Mouse (Mus musculus) myocyte (in vitro differentiated cells): ENCODE results near the gene C1s2. TPM values are rescaled to one million over a fixed set of nuclear protein-coding genes. Genes with fewer than 3 reads are reported as not detected.
"Not testable (repeated sequence)": the region's sequence is repeated elsewhere in the genome, so short reads cannot be mapped to it uniquely, and the experiment has no call there.

Experiments used
- H3K27me3 ChIP-seq: one replicate; pipeline ENCODE4 v1.6.1; 2011; ENCODE audit not compliant: control insufficient read depth, insufficient read depth, insufficient read length
- H3K36me3 ChIP-seq: one replicate; pipeline ENCODE4 v1.6.1; 2011; ENCODE audit not compliant: control insufficient read depth, insufficient read depth
- H3K4me2 ChIP-seq: one replicate; pipeline ENCODE4 v1.6.1; 2011; ENCODE audit warnings: low read depth, control low read depth
- H3K4me3 ChIP-seq: one replicate; pipeline ENCODE4 v1.5.1; 2011; ENCODE audit warnings: mild to moderate bottlenecking, control low read depth, moderate library complexity
- H3K79me2 ChIP-seq: one replicate; pipeline ENCODE4 v1.6.1; 2011; ENCODE audit not compliant: control insufficient read depth, insufficient read depth
- H3ac ChIP-seq: one replicate; pipeline ENCODE4 v1.6.1; 2011; ENCODE audit not compliant: control insufficient read depth, insufficient read length
- CEBPB ChIP-seq: IDR thresholded peaks from 2 replicates; pipeline ENCODE4 v1.6.1; 2011; ENCODE audit warnings: mild to moderate bottlenecking, moderate library complexity; ENCODE audit not compliant: poor library complexity, insufficient read depth, severe bottlenecking
- E2F4 ChIP-seq: IDR thresholded peaks from one replicate; pipeline ENCODE4 v1.6.1; 2011; ENCODE audit warnings: mild to moderate bottlenecking, control low read depth, moderate library complexity; ENCODE audit not compliant: insufficient read depth
- MAX ChIP-seq: IDR thresholded peaks from one replicate; pipeline ENCODE4 v1.6.1; 2011; ENCODE audit warnings: low read depth, mild to moderate bottlenecking, control low read depth
- MYOD1 ChIP-seq, 3 experiments: IDR thresholded peaks; one replicate each; pipeline ENCODE4 v1.6.1; 2011; ENCODE audit warnings: control low read depth in 2 of 3, low read depth in 2 of 3, mild to moderate bottlenecking in 2 of 3, moderate library complexity in 1 of 3; ENCODE audit not compliant: insufficient read length in 2 of 3, control insufficient read depth in 1 of 3
- MYOG ChIP-seq, 3 experiments: IDR thresholded peaks; one replicate each; pipeline ENCODE4 v1.6.1; 2011; ENCODE audit warnings: control low read depth in 2 of 3, low read depth in 2 of 3, mild to moderate bottlenecking in 2 of 3; ENCODE audit not compliant: insufficient read length in 2 of 3, control insufficient read depth in 1 of 3, insufficient read depth in 1 of 3
- POLR2A ChIP-seq: IDR thresholded peaks from one replicate; pipeline ENCODE4 v1.6.1; 2011; ENCODE audit warnings: low read depth, mild to moderate bottlenecking, control low read depth, moderate library complexity; ENCODE audit not compliant: insufficient read length
- POLR2AphosphoS2 ChIP-seq: IDR thresholded peaks from one replicate; pipeline ENCODE4 v1.6.1; 2011; ENCODE audit warnings: low read depth, control low read depth; ENCODE audit not compliant: insufficient read length
- REST ChIP-seq: IDR thresholded peaks from one replicate; pipeline ENCODE4 v1.6.1; 2011; ENCODE audit warnings: mild to moderate bottlenecking, control low read depth, moderate library complexity; ENCODE audit not compliant: insufficient read depth, insufficient read length
- SRF ChIP-seq: IDR thresholded peaks from one replicate; pipeline ENCODE4 v1.6.1; 2011; ENCODE audit warnings: low read depth; ENCODE audit not compliant: control insufficient read depth, insufficient read length
- TCF12 ChIP-seq: IDR thresholded peaks from one replicate; pipeline ENCODE4 v1.6.1; 2011; ENCODE audit warnings: mild to moderate bottlenecking, control low read depth; ENCODE audit not compliant: poor library complexity, insufficient read depth, severe bottlenecking
- TCF3 ChIP-seq: IDR thresholded peaks from one replicate; pipeline ENCODE4 v1.6.1; 2011; ENCODE audit warnings: low read depth, control low read depth; ENCODE audit not compliant: insufficient read length
- USF1 ChIP-seq: IDR thresholded peaks from one replicate; pipeline ENCODE4 v1.6.1; 2011; ENCODE audit warnings: low read depth, mild to moderate bottlenecking, control low read depth, moderate library complexity
- polyA plus RNA-seq: library from polyadenylated mRNA; unstranded; fragments of >200 nt; fragmentation: generic; extraction: Trizol; gene quantifications from one replicate; pipeline ENCODE4 v1.2.1, GENCODE M21; 2012; ENCODE audit warnings: missing spikeins

The C1s2 gene
- 0.07 TPM for polyA plus RNA-seq

DNA sequence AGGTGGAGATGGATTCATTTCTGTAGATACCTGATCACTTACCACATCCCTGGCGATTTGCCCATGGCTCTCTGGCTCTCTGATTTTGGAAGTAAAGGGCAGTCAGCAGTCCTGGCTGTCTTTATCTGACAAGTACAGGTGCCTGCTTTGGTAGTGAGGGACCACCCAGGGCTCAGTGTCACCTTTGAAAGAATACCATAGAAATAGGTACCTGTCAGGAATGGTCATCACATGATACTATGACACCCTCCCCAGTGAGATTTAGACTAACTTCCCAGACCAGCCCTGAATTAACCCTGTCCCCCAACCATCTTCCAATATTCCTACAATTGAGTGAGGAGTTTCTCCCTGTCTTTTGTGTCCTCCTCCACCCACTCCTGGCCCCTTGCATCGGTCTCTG, at the start of gene C1s2:
Gene C1s2 (minus strand): TSS at position 101 of the 400 bp plus-strand sequence.
- not testable (repeated sequence) for H3K4me2 ChIP-seq, H3K27me3 ChIP-seq, H3ac ChIP-seq, H3K79me2 ChIP-seq, H3K4me3 ChIP-seq, H3K36me3 ChIP-seq

DNA sequence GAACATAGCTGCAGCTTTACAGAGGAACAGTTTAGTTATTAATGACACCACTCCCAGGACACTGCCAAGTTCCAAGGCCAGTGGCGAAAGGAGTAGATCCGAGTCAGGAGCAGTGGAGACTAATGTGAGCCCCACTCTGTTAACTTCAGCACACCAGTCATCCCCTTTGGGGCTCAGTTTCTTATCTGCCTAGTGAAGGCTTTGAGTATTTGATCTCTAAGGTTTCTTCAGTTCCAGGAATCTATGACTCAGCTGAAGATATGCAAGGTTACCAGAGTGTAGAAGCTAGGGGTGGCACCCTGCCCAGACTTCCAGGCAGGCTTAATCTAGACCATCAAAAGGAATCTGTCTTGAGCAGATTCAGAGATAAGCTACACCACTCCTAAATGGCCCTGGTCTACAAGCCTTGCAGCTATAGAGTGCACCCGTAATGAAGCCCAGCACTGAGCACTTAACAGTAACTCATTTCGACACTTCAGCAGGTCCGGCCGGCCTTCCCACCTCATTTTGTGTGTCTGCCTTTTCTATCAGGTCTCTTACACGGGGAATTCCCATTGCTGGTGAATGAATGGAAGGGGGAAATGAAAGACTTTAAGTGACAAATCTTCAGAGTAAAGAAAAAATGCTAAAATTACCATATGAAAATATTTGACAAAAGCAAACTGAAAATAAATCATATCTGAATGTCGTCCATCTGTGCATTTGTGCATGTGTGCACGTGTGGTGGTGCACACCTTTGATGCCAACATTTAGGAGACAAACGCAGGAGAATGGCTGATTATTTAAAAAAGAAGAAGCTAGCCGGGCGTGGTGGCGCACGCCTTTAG, 47.9 kb upstream of the C1s2 start:
- H3K4me2 ChIP-seq, result peak overlapping the region; percentile 27

DNA sequence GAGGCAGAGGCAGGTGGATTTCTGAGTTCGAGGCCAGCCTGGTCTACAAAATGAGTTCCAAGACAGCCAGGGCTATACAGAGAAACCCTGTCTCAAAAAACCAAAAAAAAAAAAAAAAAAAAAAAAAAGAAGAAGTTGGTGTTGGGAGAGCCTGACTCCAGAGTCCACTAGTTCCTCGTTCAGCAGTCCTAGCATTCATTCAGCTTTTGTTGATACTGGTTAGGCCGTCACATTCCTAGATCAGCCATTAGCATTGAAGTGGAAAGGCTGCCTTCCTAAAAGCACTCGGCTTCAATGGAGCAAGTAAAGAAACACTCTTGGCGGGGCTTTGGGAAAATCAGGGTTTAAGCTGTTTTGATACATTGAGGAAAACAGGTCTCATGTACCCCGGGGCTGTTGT, 46.4 kb upstream of the C1s2 start:
- H3K27me3 ChIP-seq, H3K36me3 ChIP-seq, H3ac ChIP-seq, H3K79me2 ChIP-seq, H3K4me2 ChIP-seq, H3K4me3 ChIP-seq: not testable (repeated sequence)

More for the DNA sequence above, 47.9 kb upstream of the C1s2 start:
- no peak for TF ChIP-seq MYOG (IDR thresholded peaks at IDR 0.05; ENCODE audit: control insufficient read depth in 1 of 3, insufficient read depth in 1 of 3, insufficient read length in 2 of 3, low read depth in 2 of 3)
- TF ChIP-seq CEBPB, result no peak
- TF ChIP-seq TCF12, result no peak
- no peak for TF ChIP-seq POLR2AphosphoS2
- TF ChIP-seq TCF3, result no peak
- no peak for TF ChIP-seq REST
- no peak for TF ChIP-seq MAX
- no peak for TF ChIP-seq E2F4
- TF ChIP-seq MYOD1 (IDR thresholded peaks at IDR 0.05; ENCODE audit: control insufficient read depth in 1 of 3, insufficient read length in 2 of 3, low read depth in 2 of 3), result no peak
- no peak for TF ChIP-seq POLR2A
- no peak for TF ChIP-seq USF1
- no peak for TF ChIP-seq SRF
- Histone ChIP-seq H3K36me3 (peaks cover 2% of the 10 kb centered on the region), H3K79me2 (peaks cover 14% of the 10 kb centered on the region), H3ac (no peak overlapping the region), H3K27me3 (no peaks in the 10 kb centered on the region), H3K4me3 (no peak overlapping the region)

DNA sequence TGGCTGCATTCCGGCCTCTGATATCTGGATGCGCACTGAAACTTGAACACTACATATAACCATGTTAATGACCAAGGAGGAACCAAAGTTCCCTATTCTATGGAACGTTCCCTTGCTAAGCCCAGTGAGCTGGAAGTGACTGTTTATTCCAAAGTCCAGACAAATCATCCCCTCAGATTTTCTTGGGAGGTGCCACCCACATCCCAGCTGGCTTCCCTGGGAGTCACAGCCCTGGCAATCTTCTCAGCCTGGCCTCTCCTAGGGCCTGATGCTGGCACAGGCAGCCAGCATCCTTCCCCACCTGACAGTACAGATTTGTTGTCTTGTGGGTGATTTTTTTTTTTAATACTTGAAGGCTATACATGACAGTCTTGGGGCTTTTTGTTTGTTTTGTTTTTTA, 43.6 kb upstream of the C1s2 start:
- no peak overlapping the region for H3K4me3 ChIP-seq
- H3K27me3 ChIP-seq, result no peaks in the 10 kb centered on the region
- H3ac ChIP-seq, result no peak overlapping the region
- H3K4me2 ChIP-seq, result no peak overlapping the region
- H3K79me2 ChIP-seq, result peaks cover 10% of the 10 kb centered on the region
- peaks cover 8% of the 10 kb centered on the region for H3K36me3 ChIP-seq
- TF ChIP-seq USF1 (no peak), REST (no peak), MYOG (IDR thresholded peaks at IDR 0.05; ENCODE audit: control insufficient read depth in 1 of 3, insufficient read depth in 1 of 3, insufficient read length in 2 of 3, low read depth in 2 of 3) (no peak), MYOD1 (IDR thresholded peaks at IDR 0.05; ENCODE audit: control insufficient read depth in 1 of 3, insufficient read length in 2 of 3, low read depth in 2 of 3) (no peak), SRF (no peak), TCF12 (no peak), POLR2A (no peak), POLR2AphosphoS2 (no peak), MAX (no peak), E2F4 (no peak), CEBPB (no peak), TCF3 (no peak)

DNA sequence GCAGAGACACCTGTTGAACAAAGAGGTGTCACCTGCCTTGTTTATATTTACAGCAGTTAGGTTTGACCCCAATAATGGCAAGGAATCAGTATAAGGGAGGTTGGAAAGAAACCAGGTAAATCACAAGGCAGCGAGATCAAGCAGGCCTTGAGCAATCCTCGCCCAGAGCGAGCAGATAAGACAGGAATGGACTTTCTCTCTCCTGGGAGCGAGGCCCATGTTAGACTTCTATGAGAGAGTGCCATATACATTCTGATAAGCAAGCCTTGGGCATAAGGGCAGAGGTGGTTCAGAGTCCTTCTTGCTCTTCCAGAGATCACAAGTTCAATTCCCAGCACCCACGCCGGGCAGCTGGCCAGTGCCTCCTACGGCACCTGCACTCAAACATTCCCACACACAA, 42.9 kb upstream of the C1s2 start:
- H3K4me3 ChIP-seq, result no peak overlapping the region

More for the DNA sequence above, 42.9 kb upstream of the C1s2 start:
- H3K36me3 ChIP-seq, result peaks cover 8% of the 10 kb centered on the region
- no peak overlapping the region for H3K4me2 ChIP-seq
- H3ac ChIP-seq, result no peak overlapping the region
- peaks cover 10% of the 10 kb centered on the region for H3K79me2 ChIP-seq
- H3K27me3 ChIP-seq, result no peaks in the 10 kb centered on the region
- TF ChIP-seq SRF, result no peak
- no peak for TF ChIP-seq MAX
- TF ChIP-seq TCF3, result no peak
- no peak for TF ChIP-seq REST
